In genomic region chr5:24348128-24348527, GRCm38 (mm10) we compare ENCODE assay signal across 8 mouse cellular contexts. TPM values are rescaled to one million over a fixed set of nuclear protein-coding genes. Genes with fewer than 3 reads are reported as not detected.
DNase-seq lines count a peak whose midpoint lies in the region; ATAC-seq and TF ChIP-seq lines count a peak whose summit lies in the region.

No protein-coding gene starts in this region.

- under 1% methylated on average over 41 of the region's 41 CpGs for WGBS in forebrain, embryonic 15.5 days
- under 1% methylated on average over 41 of the region's 41 CpGs for WGBS in hindbrain, embryonic 15.5 days

- ATAC-seq in forebrain, embryonic 15.5 days (replicated peaks) = peak; percentile 33
- ATAC-seq in hindbrain, embryonic 15.5 days (ENCODE audit: low FRiP score, low read depth) = peak; percentile 24; the same call in 1 of the 2 replicates
- peak; percentile 81 for ATAC-seq in megakaryocyte, adult 5-6 weeks (ENCODE audit: poor library complexity, severe bottlenecking)

- peak overlapping the region; percentile 45 for H3K9ac ChIP-seq in forebrain, embryonic 15.5 days (replicated peaks)
- peak overlapping the region; percentile 52 for H3K9ac ChIP-seq in hindbrain, embryonic 15.5 days

- peak overlapping the region; percentile 53 for H3K4me3 ChIP-seq in forebrain, embryonic 15.5 days
- H3K4me3 ChIP-seq in hindbrain, embryonic 15.5 days = peak overlapping the region; percentile 50
- H3K4me3 ChIP-seq in left cerebral cortex, adult 2 months = peak overlapping the region; percentile 53

- H3K27ac ChIP-seq in forebrain, embryonic 15.5 days (replicated peaks) = peak overlapping the region; percentile 3; the same call in 1 of the 2 replicates
- peak overlapping the region; percentile 67 for H3K27ac ChIP-seq in hindbrain, embryonic 15.5 days (replicated peaks)
- H3K27ac ChIP-seq in left cerebral cortex, adult 2 months = no peak overlapping the region

- intact Hi-C loops in left cerebral cortex, adult 2 months (cut with DNase I) = no loop called here

- peak overlapping the region; percentile 100 for H3K4me2 ChIP-seq in forebrain, embryonic 15.5 days (replicated peaks)
- H3K4me2 ChIP-seq in hindbrain, embryonic 15.5 days = peak overlapping the region; percentile 88

- H3K4me1 ChIP-seq in forebrain, embryonic 15.5 days = peaks cover 68% of the 10 kb centered on the region
- H3K4me1 ChIP-seq in hindbrain, embryonic 15.5 days (replicated peaks) = peaks cover 77% of the 10 kb centered on the region

- no peaks in the 10 kb centered on the region for H3K36me3 ChIP-seq in forebrain, embryonic 15.5 days
- no peaks in the 10 kb centered on the region for H3K36me3 ChIP-seq in hindbrain, embryonic 15.5 days

- H3K27me3 ChIP-seq in forebrain, embryonic 15.5 days = peaks cover 20% of the 10 kb centered on the region; the same call in 1 of the 2 replicates
- no peaks in the 10 kb centered on the region for H3K27me3 ChIP-seq in hindbrain, embryonic 15.5 days

- DNase-seq in MEL-GATA-1-ER (ENCODE audit: extremely low read depth, low read depth) = peak; percentile 78
- DNase-seq in cerebellum, adult 18-20 months = peak; percentile 78 to 84
- peak; percentile 67 to 77 for DNase-seq in left cerebral cortex, adult 2 months (ENCODE audit: extremely low spot score in 1 of 2, low spot score in 2 of 2)
- DNase-seq in right cerebral cortex, adult 18-20 months = peak; percentile 82
- DNase-seq in thymus, postnatal 4 days = peak; percentile 98

- no peaks in the 10 kb centered on the region for H3K9me3 ChIP-seq in forebrain, embryonic 15.5 days
- H3K9me3 ChIP-seq in hindbrain, embryonic 15.5 days = no peaks in the 10 kb centered on the region

- no peak for TF ChIP-seq CTCF in left cerebral cortex, adult 2 months (IDR thresholded peaks at IDR 0.05)

RNA-seq across cellular contexts. Expression of gene Kcnh2, which starts 3.3 kb away (rescaled TPM):
- 5.2 and 6.4 TPM in 2 replicates for polyA plus RNA-seq in forebrain, embryonic 15.5 days (2015; fragmentation: Nextera tagmentation; extraction: Ambion mirVana)
- polyA plus RNA-seq in hindbrain, embryonic 15.5 days (2015; fragmentation: Nextera tagmentation; extraction: Ambion mirVana) = 13.0 and 17.9 TPM in 2 replicates
- total RNA-seq in left cerebral cortex, adult 2 months (2021) = 10 to 100 TPM; 28.6 to 32.8 TPM
- not detected in 2 replicates for total RNA-seq in megakaryocyte, adult 5-6 weeks (2015)
- not detected in 2 replicates for total RNA-seq in megakaryocyte, adult 5-6 weeks (2017)

RNA-seq across cellular contexts. Expression of gene Nos3, which starts 16.5 kb away (rescaled TPM):
- 7.4 TPM in 2 replicates for polyA plus RNA-seq in forebrain, embryonic 15.5 days (2015; fragmentation: Nextera tagmentation; extraction: Ambion mirVana)
- 9.6 and 10.7 TPM in 2 replicates for polyA plus RNA-seq in hindbrain, embryonic 15.5 days (2015; fragmentation: Nextera tagmentation; extraction: Ambion mirVana)
- total RNA-seq in left cerebral cortex, adult 2 months (2021) = 1 to 10 TPM; 8.8 to 9.3 TPM
- 0.05 and 0.25 TPM in 2 replicates for total RNA-seq in megakaryocyte, adult 5-6 weeks (2015)
- total RNA-seq in megakaryocyte, adult 5-6 weeks (2017) = 0.16 and 0.29 TPM in 2 replicates

RNA-seq across cellular contexts. Expression of gene Atg9b, which starts 43.8 kb away (rescaled TPM):
- 0.64 and 0.93 TPM in 2 replicates for polyA plus RNA-seq in forebrain, embryonic 15.5 days (2015; fragmentation: Nextera tagmentation; extraction: Ambion mirVana)
- 2.9 and 3.6 TPM in 2 replicates for polyA plus RNA-seq in hindbrain, embryonic 15.5 days (2015; fragmentation: Nextera tagmentation; extraction: Ambion mirVana)
- total RNA-seq in left cerebral cortex, adult 2 months (2021) = 1 to 10 TPM; 4.0 to 4.2 TPM
- 0.33 and 0.50 TPM in 2 replicates for total RNA-seq in megakaryocyte, adult 5-6 weeks (2015)
- total RNA-seq in megakaryocyte, adult 5-6 weeks (2017) = 2.2 and 2.7 TPM in 2 replicates

RNA-seq across cellular contexts. Expression of gene Abcb8, which starts 45.3 kb away (rescaled TPM):
- 47.9 and 48.7 TPM in 2 replicates for polyA plus RNA-seq in forebrain, embryonic 15.5 days (2015; fragmentation: Nextera tagmentation; extraction: Ambion mirVana)
- 49.7 and 56.5 TPM in 2 replicates for polyA plus RNA-seq in hindbrain, embryonic 15.5 days (2015; fragmentation: Nextera tagmentation; extraction: Ambion mirVana)
- total RNA-seq in left cerebral cortex, adult 2 months (2021) = 10 to 100 TPM; 45.3 to 54.9 TPM
- 9.3 and 13.9 TPM in 2 replicates for total RNA-seq in megakaryocyte, adult 5-6 weeks (2015)
- 3.3 and 5.6 TPM in 2 replicates for total RNA-seq in megakaryocyte, adult 5-6 weeks (2017)

Comparison
In these comparisons a context has a peak if more than half of its experiments do, and no peak if none do; other contexts are left out.
1. ATAC-seq: peak in every context shown above with its lines; median percentile 81 in megakaryocyte, adult 5-6 weeks; 33 in forebrain, embryonic 15.5 days; 24 in hindbrain, embryonic 15.5 days.
2. RNA of gene Kcnh2, which starts 3.3 kb away (total RNA-seq): 28.6 to 32.8 TPM in left cerebral cortex, adult 2 months; not detected in megakaryocyte, adult 5-6 weeks; every median in the first group is over 10 times any median in the second.
3. RNA of gene Nos3, which starts 16.5 kb away (total RNA-seq): 8.8 to 9.3 TPM in left cerebral cortex, adult 2 months; 0.05 to 0.29 TPM in megakaryocyte, adult 5-6 weeks; every median in the first group is over 4 times any median in the second.
4. Peak in every context shown above with its lines, with median percentiles within 50 percentile points of each other: DNase-seq and H3K4me3 ChIP-seq.